Mouse (Mus musculus): ENCODE measurements around the gene Olfr263. TPM values are rescaled to one million over a fixed set of nuclear protein-coding genes. Genes with fewer than 3 reads are reported as not detected.
A peak's percentile ranks its signal among the peaks of the same experiment; 100 is the strongest.
"Not testable (repeated sequence)": the region's sequence is repeated elsewhere in the genome, so short reads cannot be mapped to it uniquely, and the experiment has no call there.

The Olfr263 gene
- not detected in 2 replicates for polyA plus RNA-seq (2015; fragmentation: Nextera tagmentation; extraction: Ambion mirVana)

- H3K4me2 ChIP-seq (replicated peaks); H3K27me3 ChIP-seq (replicated peaks); H3K4me1 ChIP-seq (replicated peaks); H3K27ac ChIP-seq; H3K9me3 ChIP-seq; H3K4me3 ChIP-seq (replicated peaks); H3K9ac ChIP-seq; ATAC-seq; H3K36me3 ChIP-seq: not testable (repeated sequence)
- 77% methylated on average over 3 of the region's 3 CpGs for WGBS
Measured at GRCm38 (mm10) chr13:21129339-21129738, at the start of gene Olfr263. Gene Olfr263, plus strand, starts transcription at chr13:21129639.

GRCm38 (mm10) chr13:21082686-21083085 lies 46.8 kb upstream of the Olfr263 start:
- Histone ChIP-seq H3K4me3 (replicated peaks) (no peak overlapping the region), H3K9ac (no peak overlapping the region), H3K27ac (no peak overlapping the region), H3K36me3 (no peaks in the 10 kb centered on the region), H3K9me3 (no peaks in the 10 kb centered on the region), H3K4me1 (replicated peaks) (no peaks in the 10 kb centered on the region), H3K4me2 (replicated peaks) (no peak overlapping the region), H3K27me3 (replicated peaks) (no peaks in the 10 kb centered on the region)
- WGBS = 76% methylated on average over 2 of the region's 2 CpGs
- ATAC-seq = no peak

GRCm38 (mm10) chr13:21109759-21110158 lies 19.7 kb upstream of the Olfr263 start:
- H3K27me3 ChIP-seq (replicated peaks) = no peaks in the 10 kb centered on the region
- H3K4me3 ChIP-seq (replicated peaks) = no peak overlapping the region
- H3K4me2 ChIP-seq (replicated peaks) = no peak overlapping the region
- no peaks in the 10 kb centered on the region for H3K4me1 ChIP-seq (replicated peaks)
- 85% methylated on average over 3 of the region's 3 CpGs for WGBS
- ATAC-seq = no peak
- H3K27ac ChIP-seq = no peak overlapping the region
- no peaks in the 10 kb centered on the region for H3K9me3 ChIP-seq
- H3K36me3 ChIP-seq = no peaks in the 10 kb centered on the region
- no peak overlapping the region for H3K9ac ChIP-seq

GRCm38 (mm10) chr13:21110441-21110840 lies 19.0 kb upstream of the Olfr263 start:
- 90% methylated on average over 6 of the region's 6 CpGs for WGBS
- Histone ChIP-seq H3K4me1 (replicated peaks) (no peaks in the 10 kb centered on the region), H3K9me3 (no peaks in the 10 kb centered on the region), H3K4me2 (replicated peaks) (no peak overlapping the region), H3K36me3 (no peaks in the 10 kb centered on the region), H3K9ac (no peak overlapping the region), H3K27me3 (replicated peaks) (no peaks in the 10 kb centered on the region), H3K4me3 (replicated peaks) (no peak overlapping the region), H3K27ac (no peak overlapping the region)
- ATAC-seq = no peak

- H3K4me2 ChIP-seq (replicated peaks); H3K27ac ChIP-seq; H3K9me3 ChIP-seq; H3K4me3 ChIP-seq (replicated peaks); H3K27me3 ChIP-seq (replicated peaks); H3K9ac ChIP-seq; H3K36me3 ChIP-seq; ATAC-seq; H3K4me1 ChIP-seq (replicated peaks): not testable (repeated sequence)
- 80% methylated on average over 3 of the region's 3 CpGs for WGBS
Measured at GRCm38 (mm10) chr13:21111183-21111582, 18.3 kb upstream of the Olfr263 start, which contains the start of gene Olfr1369-ps1. Gene Olfr1369-ps1, plus strand, starts transcription at chr13:21111483.

- H3K4me2 ChIP-seq (replicated peaks) = no peak overlapping the region
- 85% methylated on average over 4 of the region's 4 CpGs for WGBS
Measured at GRCm38 (mm10) chr13:21114121-21114520, 15.3 kb upstream of the Olfr263 start.

GRCm38 (mm10) chr13:21142421-21142820 lies 13.0 kb downstream of the Olfr263 start:
- WGBS = 41% methylated on average over 8 of the region's 8 CpGs
- H3K36me3 ChIP-seq = no peaks in the 10 kb centered on the region

More at GRCm38 (mm10) chr13:21114121-21114520, 15.3 kb upstream of the Olfr263 start:
- Histone ChIP-seq H3K4me1 (replicated peaks) (no peaks in the 10 kb centered on the region), H3K9me3 (no peaks in the 10 kb centered on the region), H3K27me3 (replicated peaks) (no peaks in the 10 kb centered on the region), H3K4me3 (replicated peaks) (no peak overlapping the region), H3K27ac (no peak overlapping the region), H3K9ac (no peak overlapping the region), H3K36me3 (no peaks in the 10 kb centered on the region)
- no peak for ATAC-seq

GRCm38 (mm10) chr13:21145767-21146166 lies 16.3 kb downstream of the Olfr263 start, which contains the start of gene Olfr1368:
Gene Olfr1368, minus strand, starts transcription at chr13:21145867.
- WGBS = 70% methylated on average over 4 of the region's 4 CpGs
- Histone ChIP-seq H3K27ac (no peak within 1 kb of the TSS), H3K4me3 (replicated peaks) (no peak within 1 kb of the TSS), H3K4me2 (replicated peaks) (no peak within 1 kb of the TSS), H3K4me1 (replicated peaks) (no peaks in the 10 kb centered on the region), H3K36me3 (no peaks in the 10 kb centered on the region), H3K9me3 (no peaks in the 10 kb centered on the region), H3K9ac (no peak within 1 kb of the TSS), H3K27me3 (replicated peaks) (no peaks in the 10 kb centered on the region)
- ATAC-seq = no peak

More at GRCm38 (mm10) chr13:21142421-21142820, 13.0 kb downstream of the Olfr263 start:
- Histone ChIP-seq H3K27ac (no peak overlapping the region), H3K4me2 (replicated peaks) (no peak overlapping the region), H3K9me3 (no peaks in the 10 kb centered on the region), H3K9ac (no peak overlapping the region), H3K4me3 (replicated peaks) (no peak overlapping the region), H3K27me3 (replicated peaks) (no peaks in the 10 kb centered on the region), H3K4me1 (replicated peaks) (no peaks in the 10 kb centered on the region)
- ATAC-seq = no peak

GRCm38 (mm10) chr13:21155888-21156287 lies 26.4 kb downstream of the Olfr263 start:
- no peak for ATAC-seq
- H3K4me1 ChIP-seq (replicated peaks) = no peaks in the 10 kb centered on the region
- no peak overlapping the region for H3K4me2 ChIP-seq (replicated peaks)
- WGBS = 75% methylated on average over 5 of the region's 5 CpGs
- H3K27me3 ChIP-seq (replicated peaks) = no peaks in the 10 kb centered on the region
- no peak overlapping the region for H3K9ac ChIP-seq
- H3K4me3 ChIP-seq (replicated peaks) = no peak overlapping the region
- H3K9me3 ChIP-seq = no peaks in the 10 kb centered on the region
- no peaks in the 10 kb centered on the region for H3K36me3 ChIP-seq
- no peak overlapping the region for H3K27ac ChIP-seq

- Histone ChIP-seq H3K27ac (no peak overlapping the region), H3K27me3 (replicated peaks) (no peaks in the 10 kb centered on the region), H3K4me1 (replicated peaks) (no peaks in the 10 kb centered on the region), H3K9me3 (no peaks in the 10 kb centered on the region), H3K36me3 (no peaks in the 10 kb centered on the region), H3K4me2 (replicated peaks) (peak overlapping the region; percentile 72), H3K9ac (no peak overlapping the region), H3K4me3 (replicated peaks) (no peak overlapping the region)
- 12% methylated on average over 9 of the region's 9 CpGs for WGBS
- no peak for ATAC-seq
Measured at GRCm38 (mm10) chr13:21158071-21158470, 28.6 kb downstream of the Olfr263 start.

- H3K9ac ChIP-seq = peak overlapping the region; percentile 29; the same call in 1 of the 2 replicates
- under 1% methylated on average over 19 of the region's 19 CpGs for WGBS
Measured at GRCm38 (mm10) chr13:21158785-21159474, 29.5 kb downstream of the Olfr263 start.

GRCm38 (mm10) chr13:21159475-21159819 lies 30.0 kb downstream of the Olfr263 start:
- 0 out of 2 replicates have a peak, but pooled peaks have one; percentile 12 for ATAC-seq
- under 1% methylated on average over 15 of the region's 15 CpGs for WGBS
- no peak overlapping the region for H3K27ac ChIP-seq

More at GRCm38 (mm10) chr13:21158785-21159474, 29.5 kb downstream of the Olfr263 start:
- no peaks in the 10 kb centered on the region for H3K27me3 ChIP-seq (replicated peaks)
- H3K9me3 ChIP-seq = no peaks in the 10 kb centered on the region
- H3K4me2 ChIP-seq (replicated peaks) = peak overlapping the region; percentile 72
- no peak overlapping the region for H3K27ac ChIP-seq
- H3K36me3 ChIP-seq = no peaks in the 10 kb centered on the region
- no peaks in the 10 kb centered on the region for H3K4me1 ChIP-seq (replicated peaks)
- peak; percentile 54 for ATAC-seq
- H3K4me3 ChIP-seq (replicated peaks) = peak overlapping the region; percentile 57

GRCm38 (mm10) chr13:21160041-21160511 lies 30.6 kb downstream of the Olfr263 start:
- ATAC-seq = peak; percentile 18
- Histone ChIP-seq H3K27ac (no peak overlapping the region), H3K27me3 (replicated peaks) (no peaks in the 10 kb centered on the region), H3K9me3 (no peaks in the 10 kb centered on the region), H3K36me3 (no peaks in the 10 kb centered on the region), H3K4me1 (replicated peaks) (no peaks in the 10 kb centered on the region), H3K9ac (peak overlapping the region; percentile 6; the same call in 1 of the 2 replicates), H3K4me2 (replicated peaks) (peak overlapping the region; percentile 72), H3K4me3 (replicated peaks) (peak overlapping the region; percentile 57)
- under 1% methylated on average over 16 of the region's 16 CpGs for WGBS

More at GRCm38 (mm10) chr13:21159475-21159819, 30.0 kb downstream of the Olfr263 start:
- H3K27me3 ChIP-seq (replicated peaks) = no peaks in the 10 kb centered on the region
- no peaks in the 10 kb centered on the region for H3K9me3 ChIP-seq
- peak overlapping the region; percentile 57 for H3K4me3 ChIP-seq (replicated peaks)
- H3K9ac ChIP-seq = peak overlapping the region; percentile 29; the same call in 1 of the 2 replicates
- H3K4me2 ChIP-seq (replicated peaks) = peak overlapping the region; percentile 72
- no peaks in the 10 kb centered on the region for H3K36me3 ChIP-seq
- H3K4me1 ChIP-seq (replicated peaks) = no peaks in the 10 kb centered on the region

Data from intestine, embryonic 15.5 days (tissue).